Mouse (Mus musculus) limb, embryonic 14.5 days (tissue): ENCODE data around the gene Dync2li1. TPM values are rescaled to one million over a fixed set of nuclear protein-coding genes. Genes with fewer than 3 reads are reported as not detected.

Source experiments
- ATAC-seq: fragments of 200-750 bp; cut with Nextera tagmentation; 2 replicates; pipeline ENCODE4 v1.8.0; 2017; ENCODE audit warnings: low read depth, moderate number of reproducible peaks, moderate TSS enrichment; ENCODE audit not compliant: low FRiP score
- DNase-seq: peaks from one replicate; pipeline ENCODE4 v3.0.0-alpha.2; 2015; ENCODE audit warnings: low spot score
- H3K27ac ChIP-seq: fragments of 300-500 bp; sonication (generic); replicated peaks from 2 replicates; pipeline ENCODE4 v1.5.1; 2014; ENCODE audit warnings: low read depth, mild to moderate bottlenecking, low read length, moderate library complexity, mixed read lengths
- H3K27me3 ChIP-seq: fragments of 300-500 bp; sonication (generic); 2 replicates; pipeline ENCODE4 v1.6.1; 2014; ENCODE audit warnings: low read length, mixed read lengths; ENCODE audit not compliant: control insufficient read depth, insufficient read depth
- H3K36me3 ChIP-seq: fragments of 300-500 bp; sonication (generic); 2 replicates; pipeline ENCODE4 v1.6.1; 2014; ENCODE audit warnings: mild to moderate bottlenecking, low read length, moderate library complexity, mixed read lengths; ENCODE audit not compliant: control insufficient read depth, insufficient read depth
- H3K4me1 ChIP-seq: fragments of 300-500 bp; sonication (generic); 2 replicates; pipeline ENCODE4 v1.6.1; 2014; ENCODE audit warnings: antibody characterized with exemption, low read length, mixed read lengths; ENCODE audit not compliant: control insufficient read depth, insufficient read depth
- H3K4me2 ChIP-seq: fragments of 300-500 bp; sonication (generic); replicated peaks from 2 replicates; pipeline ENCODE4 v1.6.1; 2014; ENCODE audit warnings: low read depth, mild to moderate bottlenecking, low read length, moderate library complexity; ENCODE audit not compliant: severe bottlenecking
- H3K4me3 ChIP-seq: fragments of 300-500 bp; sonication (generic); replicated peaks from 2 replicates; pipeline ENCODE4 v1.5.1; 2014; ENCODE audit warnings: low read length
- H3K9ac ChIP-seq: fragments of 300-500 bp; sonication (generic); 2 replicates; pipeline ENCODE4 v1.6.1; 2014; ENCODE audit warnings: mild to moderate bottlenecking, low read depth, low read length, moderate library complexity; ENCODE audit not compliant: severe bottlenecking
- H3K9me3 ChIP-seq: fragments of 300-500 bp; sonication (generic); 2 replicates; pipeline ENCODE4 v1.6.1; 2016; ENCODE audit warnings: low read length; ENCODE audit not compliant: control insufficient read depth
- POLR2A ChIP-seq: fragments of 200-500 bp; IDR thresholded peaks from 2 replicates; pipeline ENCODE4 v1.8.0; 2012; ENCODE audit warnings: inconsistent platforms, mild to moderate bottlenecking, moderate library complexity, borderline replicate concordance; ENCODE audit not compliant: insufficient read depth, insufficient read length; ENCODE audit errors: extremely low read depth
- WGBS: fragments of 180-500 bp; shearing (Covaris S2); extraction: QIAGEN DNeasy Blood & Tissue Kit; methylation state at CpG from one replicate; pipeline ENCODE4 v1.1.7; 2014; 5-methylcytosine and 5-hydroxymethylcytosine counted together
- polyA plus RNA-seq, 2 experiments: library from polyadenylated mRNA; depleted of rRNA in 1 of 2; stranded (reverse) in 1 of 2; unstranded in 1 of 2; fragments of >200 nt; fragmentation: Nextera tagmentation in 1 of 2; extraction: Ambion mirVana in 1 of 2; gene quantifications; 2 replicates each; pipeline versions ENCODE4 v1.2.1 to v1.2.3; 2012 to 2014

Gene Dync2li1
- polyA plus RNA-seq, 2 experiments, result 21.0 to 29.9 TPM

DNA sequence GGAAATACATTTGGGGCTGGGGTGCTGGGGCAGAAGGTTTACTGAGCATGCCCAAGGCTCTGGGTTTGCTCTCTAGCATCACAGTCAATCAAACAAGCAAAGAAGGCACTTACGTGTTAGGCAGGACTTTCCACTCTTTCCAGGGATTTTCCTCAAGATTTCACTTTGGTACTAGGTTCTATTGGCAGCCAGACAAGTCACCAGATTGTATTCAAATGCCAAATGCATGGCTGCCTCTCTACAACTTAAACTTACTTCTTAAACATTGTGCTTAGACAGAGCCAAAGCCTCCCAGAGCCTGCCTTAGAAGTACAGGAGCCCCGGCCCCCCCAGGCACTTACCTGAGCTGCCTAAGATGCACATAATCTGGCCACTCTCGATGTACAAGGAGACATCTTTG lies 55.4 kb downstream of the Dync2li1 start:
- Histone ChIP-seq H3K9me3 (no peaks in the 10 kb centered on the region), H3K27ac (no peak overlapping the region), H3K27me3 (no peaks in the 10 kb centered on the region), H3K9ac (no peak overlapping the region), H3K36me3 (no peaks in the 10 kb centered on the region), H3K4me1 (no peaks in the 10 kb centered on the region), H3K4me3 (no peak overlapping the region), H3K4me2 (no peak overlapping the region)
- ATAC-seq (no peak), DNase-seq (no peak)
- TF ChIP-seq POLR2A, result no peak
- 76% methylated on average over 3 of the region's 3 CpGs for WGBS

DNA sequence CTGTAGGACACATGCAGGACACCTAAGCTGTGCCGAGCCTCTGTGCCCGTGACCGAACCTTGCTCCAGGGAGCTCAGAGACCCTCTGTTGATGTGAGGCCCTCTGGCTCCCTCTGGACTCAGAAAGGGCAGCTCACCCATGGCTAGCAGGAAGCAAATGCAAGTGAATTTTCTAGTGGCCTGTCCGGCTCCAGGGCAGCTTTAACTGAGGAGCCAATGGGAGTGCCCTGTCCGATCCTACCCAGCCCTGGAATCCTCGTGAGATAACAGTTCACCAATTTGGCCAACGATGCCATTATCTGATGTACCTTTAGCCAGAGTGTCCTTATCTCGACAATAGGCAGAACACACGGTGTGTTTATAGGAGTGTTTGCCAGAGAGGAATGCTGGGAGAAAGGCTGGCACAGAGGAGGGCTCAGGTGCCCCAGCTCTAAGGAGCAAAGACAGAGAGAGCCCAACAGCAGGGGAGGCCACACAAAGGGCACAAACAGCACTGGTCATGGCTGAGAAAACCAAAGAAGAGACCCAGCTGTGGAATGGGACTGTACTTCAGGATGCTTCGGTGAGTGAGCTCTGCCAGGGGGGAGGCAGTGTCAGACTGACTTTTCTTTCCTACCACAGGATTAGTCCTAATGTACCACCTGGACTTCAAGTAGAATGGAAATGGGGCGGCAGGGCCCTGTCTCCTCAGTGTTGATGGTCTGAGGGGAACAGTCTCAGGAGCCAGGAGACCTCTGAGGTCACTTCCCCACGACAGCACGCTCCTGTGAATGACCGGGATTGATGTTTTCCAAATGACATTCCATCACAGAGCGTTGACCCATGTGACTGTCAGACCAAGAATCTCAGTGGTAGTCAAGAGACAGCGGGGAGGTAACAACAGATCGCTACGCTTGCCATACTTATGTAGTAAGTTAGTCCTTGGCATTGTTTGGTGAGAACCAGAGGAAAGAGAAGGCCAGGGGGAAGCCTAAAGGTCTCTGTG lies 56.7 kb downstream of the Dync2li1 start, which contains the start of gene Abcg5:
TSS of gene Abcg5 (minus strand) at position 278 of the 984 bp plus-strand sequence.
- Histone ChIP-seq H3K27me3 (no peaks in the 10 kb centered on the region), H3K4me1 (no peaks in the 10 kb centered on the region), H3K9me3 (no peaks in the 10 kb centered on the region), H3K27ac (no peak within 1 kb of the TSS), H3K4me2 (no peak within 1 kb of the TSS), H3K4me3 (no peak within 1 kb of the TSS), H3K9ac (no peak within 1 kb of the TSS), H3K36me3 (no peaks in the 10 kb centered on the region)
- TF ChIP-seq POLR2A, result no peak
- DNase-seq, result no peak
- WGBS, result 74% methylated on average over 18 of the region's 18 CpGs
- ATAC-seq, result no peak

DNA sequence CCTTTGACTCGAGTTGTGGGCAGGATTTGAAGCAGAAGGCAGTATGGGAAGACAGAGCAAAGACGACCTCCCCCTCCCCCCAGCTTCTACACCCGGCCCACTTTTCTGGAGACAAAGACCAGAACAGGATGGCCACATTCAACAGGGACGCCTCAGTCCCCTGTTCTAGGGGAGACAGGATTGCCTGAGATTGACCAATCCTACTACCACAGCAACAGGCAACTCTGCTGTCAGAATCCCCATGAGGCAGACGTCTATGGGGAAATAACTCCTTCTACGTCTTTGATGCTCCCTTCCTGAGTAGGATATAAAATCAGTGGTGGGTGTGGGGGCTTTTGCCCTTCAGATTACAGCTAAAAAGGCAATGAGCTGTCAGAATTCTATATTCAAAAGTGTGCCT lies 58.0 kb downstream of the Dync2li1 start:
- TF ChIP-seq POLR2A, result no peak

DNA sequence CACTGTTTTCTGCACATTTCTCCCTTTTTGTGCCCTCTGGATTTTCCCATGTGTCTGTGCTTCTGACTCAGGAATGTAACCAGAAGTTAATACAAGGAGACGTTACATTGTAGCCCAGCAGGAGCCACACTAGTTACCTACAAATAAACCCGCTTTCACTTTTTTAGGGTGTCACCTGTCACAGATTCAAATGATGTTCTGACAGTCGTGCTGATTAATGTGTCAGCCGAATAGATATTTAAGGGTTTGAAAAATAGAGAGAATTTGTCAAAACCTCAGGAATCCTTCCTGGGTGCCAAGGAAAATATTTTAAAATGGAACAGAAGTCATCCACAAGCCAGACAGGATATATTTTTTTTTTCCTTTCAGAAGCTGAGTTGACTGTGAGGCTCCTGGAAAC lies 59.0 kb downstream of the Dync2li1 start:
- Histone ChIP-seq H3K27ac (no peak overlapping the region), H3K27me3 (no peaks in the 10 kb centered on the region), H3K36me3 (no peaks in the 10 kb centered on the region), H3K9me3 (no peaks in the 10 kb centered on the region), H3K4me1 (no peaks in the 10 kb centered on the region), H3K9ac (no peak overlapping the region), H3K4me2 (no peak overlapping the region), H3K4me3 (no peak overlapping the region)
- no peak for ATAC-seq
- no peak for DNase-seq
- no peak for TF ChIP-seq POLR2A
- WGBS, result 57% methylated on average over 4 of the region's 4 CpGs

More for the DNA sequence above, 58.0 kb downstream of the Dync2li1 start:
- Histone ChIP-seq H3K4me3 (no peak overlapping the region), H3K9me3 (no peaks in the 10 kb centered on the region), H3K36me3 (no peaks in the 10 kb centered on the region), H3K4me2 (no peak overlapping the region), H3K27me3 (no peaks in the 10 kb centered on the region), H3K9ac (no peak overlapping the region), H3K27ac (no peak overlapping the region), H3K4me1 (no peaks in the 10 kb centered on the region)
- 26% methylated on average over 6 of the region's 6 CpGs for WGBS
- DNase-seq (no peak), ATAC-seq (no peak)

DNA sequence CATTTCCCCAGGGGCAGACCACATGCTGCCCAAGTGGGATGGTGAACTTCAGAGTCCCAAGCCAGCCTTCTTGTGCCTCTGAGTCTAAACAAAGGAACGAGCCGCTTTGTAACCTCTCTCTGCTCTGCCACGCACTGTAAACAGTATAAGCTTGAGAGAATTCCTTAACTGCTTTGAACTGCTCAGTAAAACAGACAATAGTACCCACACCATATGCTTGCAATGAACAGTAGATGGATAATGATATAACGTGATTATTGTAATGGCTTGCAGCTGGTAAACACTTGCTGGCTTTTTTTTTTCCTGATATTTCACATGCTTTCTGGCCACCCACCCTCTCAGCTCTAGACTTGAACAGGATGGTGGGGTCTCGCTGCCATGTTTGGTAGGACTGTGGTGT lies 61.7 kb downstream of the Dync2li1 start:
- no peaks in the 10 kb centered on the region for H3K36me3 ChIP-seq
- no peak overlapping the region for H3K27ac ChIP-seq
- DNase-seq (no peak), ATAC-seq (no peak)
- no peaks in the 10 kb centered on the region for H3K27me3 ChIP-seq
- 45% methylated on average over 5 of the region's 5 CpGs for WGBS
- no peaks in the 10 kb centered on the region for H3K9me3 ChIP-seq
- H3K4me3 ChIP-seq, result no peak overlapping the region
- no peak overlapping the region for H3K4me2 ChIP-seq
- no peak for TF ChIP-seq POLR2A
- H3K9ac ChIP-seq, result no peak overlapping the region
- H3K4me1 ChIP-seq, result no peaks in the 10 kb centered on the region
